Mouse (Mus musculus): ENCODE data around the gene Trib3.

Trib3 gene

GRCm38 (mm10) chr2:152343329-152344213, at the start of gene Trib3:
TSS of gene Trib3 (minus strand) at chr2:152344032.
- DNase-seq = peak; percentile 78 to 83

- no peak for DNase-seq
Observed at GRCm38 (mm10) chr2:152393225-152394017, 49.6 kb upstream of the Trib3 start.

GRCm38 (mm10) chr2:152392786-152393185, 49.0 kb upstream of the Trib3 start:
- peak; percentile 53 to 59 for DNase-seq

- no peak for DNase-seq
Observed at GRCm38 (mm10) chr2:152384191-152384590, 40.4 kb upstream of the Trib3 start.

- no peak for DNase-seq
Observed at GRCm38 (mm10) chr2:152376345-152376741, 32.5 kb upstream of the Trib3 start, which contains the start of gene Nrsn2. TSS of gene Nrsn2 (minus strand) at chr2:152376638.

- no peak for DNase-seq
Observed at GRCm38 (mm10) chr2:152375652-152376344, 32.0 kb upstream of the Trib3 start.

GRCm38 (mm10) chr2:152373547-152373946, 29.7 kb upstream of the Trib3 start:
- DNase-seq = no peak

- DNase-seq = no peak
Observed at GRCm38 (mm10) chr2:152372661-152373060, 28.8 kb upstream of the Trib3 start.

GRCm38 (mm10) chr2:152372104-152372503, 28.3 kb upstream of the Trib3 start:
- DNase-seq = no peak

GRCm38 (mm10) chr2:152368532-152369140, 24.8 kb upstream of the Trib3 start:
- DNase-seq = peak; percentile 57 to 59

GRCm38 (mm10) chr2:152367917-152368316, 24.1 kb upstream of the Trib3 start:
- DNase-seq = no peak

GRCm38 (mm10) chr2:152363245-152364147, 19.7 kb upstream of the Trib3 start:
- peak; percentile 90 to 95 for DNase-seq

GRCm38 (mm10) chr2:152361193-152361592, 17.4 kb upstream of the Trib3 start:
- no peak for DNase-seq

GRCm38 (mm10) chr2:152360271-152360775, 16.5 kb upstream of the Trib3 start:
- peak; percentile 75 to 92 for DNase-seq

GRCm38 (mm10) chr2:152359616-152360015, 15.8 kb upstream of the Trib3 start:
- peak; percentile 55 to 80 for DNase-seq

GRCm38 (mm10) chr2:152358977-152359376, 15.1 kb upstream of the Trib3 start:
- peak in 1 of 2 experiments; percentile 35 for DNase-seq

GRCm38 (mm10) chr2:152357254-152357653, 13.4 kb upstream of the Trib3 start:
- DNase-seq = no peak

GRCm38 (mm10) chr2:152349842-152350540, 6.2 kb upstream of the Trib3 start:
- peak; percentile 79 to 85 for DNase-seq

- DNase-seq = no peak
Observed at GRCm38 (mm10) chr2:152349205-152349604, 5.4 kb upstream of the Trib3 start.

- no peak for DNase-seq
Observed at GRCm38 (mm10) chr2:152347722-152348121, 3.9 kb upstream of the Trib3 start.

Data from kidney, postnatal 25 days (tissue).